Mouse (Mus musculus): ENCODE data around the gene Ccdc158. TPM values are rescaled to one million over a fixed set of nuclear protein-coding genes. Genes with fewer than 3 reads are reported as not detected.

The Ccdc158 gene
- total RNA-seq, 1 experiment = 0.94 TPM

- Histone ChIP-seq H3K9me3 (ENCODE audit: control insufficient read depth, insufficient read depth, low read depth, low read length) (no peaks in the 10 kb centered on the region), H3K4me1 (ENCODE audit: control insufficient read depth in 2 of 2, insufficient read depth in 2 of 2, low read length in 2 of 2, poor library complexity in 1 of 2) (peaks cover 3 to 5% of the 10 kb centered on the region in 2 experiments; a peak in 3 of 4 replicates), H3K9ac (ENCODE audit: insufficient read depth, low read depth, low read length, poor library complexity, severe bottlenecking) (no peak overlapping the region), H3K36me3 (ENCODE audit: control insufficient read depth, insufficient read depth, low read length, poor library complexity, severe bottlenecking) (no peaks in the 10 kb centered on the region), H3K4me3 (ENCODE audit: insufficient read depth in 1 of 2, low read depth in 1 of 2, low read length in 2 of 2, poor library complexity in 1 of 2, severe bottlenecking in 1 of 2) (no peak overlapping the region), H3K27ac (ENCODE audit: insufficient read depth, low read depth, low read length, poor library complexity, severe bottlenecking) (no peak overlapping the region)
- in situ Hi-C loops (cut with MboI; ENCODE audit: low sequenced_read_pairs in 2 of 2, unreplicated experiment in 2 of 2) = no loop called here
- DNase-seq (ENCODE audit: low read depth, low spot score) = no peak
- TF ChIP-seq ZNF384 (IDR thresholded peaks at IDR 0.05; ENCODE audit: low read depth, low read length) = peak; percentile 59; the same call in 1 of the 2 replicates
- TF ChIP-seq CHD2 (IDR thresholded peaks at IDR 0.05; ENCODE audit: low read depth, low read length) = no peak
- TF ChIP-seq MAFK (IDR thresholded peaks at IDR 0.05; ENCODE audit: insufficient read depth, low read depth, low read length) = peak; percentile 88
- no peak for TF ChIP-seq ZC3H11A (IDR thresholded peaks at IDR 0.05; ENCODE audit: borderline replicate concordance, low read depth, low read length)
- TF ChIP-seq HCFC1 (IDR thresholded peaks at IDR 0.05; ENCODE audit: borderline replicate concordance, insufficient read depth, low read length) = no peak
Measured at GRCm38 (mm10) chr5:92684715-92685460, 9.8 kb upstream of the Ccdc158 start.

GRCm38 (mm10) chr5:92683871-92684475 lies 8.9 kb upstream of the Ccdc158 start:
- H3K27ac ChIP-seq (ENCODE audit: insufficient read depth, low read depth, low read length, poor library complexity, severe bottlenecking) = no peak overlapping the region; the same call in 1 of the 2 replicates
- H3K4me1 ChIP-seq (ENCODE audit: control insufficient read depth in 2 of 2, insufficient read depth in 2 of 2, low read length in 2 of 2, poor library complexity in 1 of 2) = peaks cover 3 to 5% of the 10 kb centered on the region in 2 experiments; a peak in 3 of 4 replicates
- no peak for DNase-seq (ENCODE audit: low read depth, low spot score)
- no peak overlapping the region for H3K9ac ChIP-seq (ENCODE audit: insufficient read depth, low read depth, low read length, poor library complexity, severe bottlenecking)
- peak overlapping the region; percentile 47 to 73; a peak in 3 of 4 replicates for H3K4me3 ChIP-seq (ENCODE audit: insufficient read depth in 1 of 2, low read depth in 1 of 2, low read length in 2 of 2, poor library complexity in 1 of 2, severe bottlenecking in 1 of 2)
- no peaks in the 10 kb centered on the region for H3K36me3 ChIP-seq (ENCODE audit: control insufficient read depth, insufficient read depth, low read length, poor library complexity, severe bottlenecking)
- H3K9me3 ChIP-seq (ENCODE audit: control insufficient read depth, insufficient read depth, low read depth, low read length) = no peaks in the 10 kb centered on the region
- in situ Hi-C loops (cut with MboI; ENCODE audit: low sequenced_read_pairs in 2 of 2, unreplicated experiment in 2 of 2) = no loop called here
- TF ChIP-seq HCFC1 (IDR thresholded peaks at IDR 0.05; ENCODE audit: borderline replicate concordance, insufficient read depth, low read length) (no peak), MAFK (IDR thresholded peaks at IDR 0.05; ENCODE audit: insufficient read depth, low read depth, low read length) (no peak), ZNF384 (IDR thresholded peaks at IDR 0.05; ENCODE audit: low read depth, low read length) (peak; percentile 80; the same call in 1 of the 2 replicates), CHD2 (IDR thresholded peaks at IDR 0.05; ENCODE audit: low read depth, low read length) (no peak), ZC3H11A (IDR thresholded peaks at IDR 0.05; ENCODE audit: borderline replicate concordance, low read depth, low read length) (no peak)

GRCm38 (mm10) chr5:92683351-92683807 lies 8.3 kb upstream of the Ccdc158 start, which contains the start of gene Shroom3:
Gene Shroom3, plus strand, starts transcription at chr5:92683435.
- Histone ChIP-seq H3K4me3 (ENCODE audit: insufficient read depth in 1 of 2, low read depth in 1 of 2, low read length in 2 of 2, poor library complexity in 1 of 2, severe bottlenecking in 1 of 2) (peak within 1 kb of the TSS; percentile 47 to 73), H3K9ac (ENCODE audit: insufficient read depth, low read depth, low read length, poor library complexity, severe bottlenecking) (peak within 1 kb of the TSS; percentile 68; the same call in 1 of the 2 replicates), H3K9me3 (ENCODE audit: control insufficient read depth, insufficient read depth, low read depth, low read length) (no peaks in the 10 kb centered on the region), H3K36me3 (ENCODE audit: control insufficient read depth, insufficient read depth, low read length, poor library complexity, severe bottlenecking) (no peaks in the 10 kb centered on the region), H3K4me1 (ENCODE audit: control insufficient read depth in 2 of 2, insufficient read depth in 2 of 2, low read length in 2 of 2, poor library complexity in 1 of 2) (peaks cover 3 to 5% of the 10 kb centered on the region in 2 experiments; a peak in 3 of 4 replicates), H3K27ac (ENCODE audit: insufficient read depth, low read depth, low read length, poor library complexity, severe bottlenecking) (peak within 1 kb of the TSS; percentile 83; the same call in 1 of the 2 replicates)
- DNase-seq (ENCODE audit: low read depth, low spot score) = peak; percentile 56
- in situ Hi-C loops (cut with MboI; ENCODE audit: low sequenced_read_pairs in 2 of 2, unreplicated experiment in 2 of 2) = no loop called here
- TF ChIP-seq CHD2 (IDR thresholded peaks at IDR 0.05; ENCODE audit: low read depth, low read length) = no peak

- H3K4me3 ChIP-seq (ENCODE audit: insufficient read depth in 1 of 2, low read depth in 1 of 2, low read length in 2 of 2, poor library complexity in 1 of 2, severe bottlenecking in 1 of 2) = peak overlapping the region; percentile 47 to 73
- DNase-seq (ENCODE audit: low read depth, low spot score) = peak; percentile 58
- peak overlapping the region; percentile 68; the same call in 1 of the 2 replicates for H3K9ac ChIP-seq (ENCODE audit: insufficient read depth, low read depth, low read length, poor library complexity, severe bottlenecking)
- no peaks in the 10 kb centered on the region for H3K36me3 ChIP-seq (ENCODE audit: control insufficient read depth, insufficient read depth, low read length, poor library complexity, severe bottlenecking)
- peak overlapping the region; percentile 83; the same call in 1 of the 2 replicates for H3K27ac ChIP-seq (ENCODE audit: insufficient read depth, low read depth, low read length, poor library complexity, severe bottlenecking)
- peaks cover 3 to 5% of the 10 kb centered on the region in 2 experiments; a peak in 3 of 4 replicates for H3K4me1 ChIP-seq (ENCODE audit: control insufficient read depth in 2 of 2, insufficient read depth in 2 of 2, low read length in 2 of 2, poor library complexity in 1 of 2)
- TF ChIP-seq HCFC1 (IDR thresholded peaks at IDR 0.05; ENCODE audit: borderline replicate concordance, insufficient read depth, low read length) (no peak), ZNF384 (IDR thresholded peaks at IDR 0.05; ENCODE audit: low read depth, low read length) (peak; percentile 98)
- in situ Hi-C loops (cut with MboI; ENCODE audit: low sequenced_read_pairs in 2 of 2, unreplicated experiment in 2 of 2) = no loop called here
- no peaks in the 10 kb centered on the region for H3K9me3 ChIP-seq (ENCODE audit: control insufficient read depth, insufficient read depth, low read depth, low read length)
Measured at GRCm38 (mm10) chr5:92682621-92683348, 7.7 kb upstream of the Ccdc158 start.

Measured in ES-E14 (cell line).